1 mouse cellular context compared by ENCODE assay signal in the genomic region with DNA sequence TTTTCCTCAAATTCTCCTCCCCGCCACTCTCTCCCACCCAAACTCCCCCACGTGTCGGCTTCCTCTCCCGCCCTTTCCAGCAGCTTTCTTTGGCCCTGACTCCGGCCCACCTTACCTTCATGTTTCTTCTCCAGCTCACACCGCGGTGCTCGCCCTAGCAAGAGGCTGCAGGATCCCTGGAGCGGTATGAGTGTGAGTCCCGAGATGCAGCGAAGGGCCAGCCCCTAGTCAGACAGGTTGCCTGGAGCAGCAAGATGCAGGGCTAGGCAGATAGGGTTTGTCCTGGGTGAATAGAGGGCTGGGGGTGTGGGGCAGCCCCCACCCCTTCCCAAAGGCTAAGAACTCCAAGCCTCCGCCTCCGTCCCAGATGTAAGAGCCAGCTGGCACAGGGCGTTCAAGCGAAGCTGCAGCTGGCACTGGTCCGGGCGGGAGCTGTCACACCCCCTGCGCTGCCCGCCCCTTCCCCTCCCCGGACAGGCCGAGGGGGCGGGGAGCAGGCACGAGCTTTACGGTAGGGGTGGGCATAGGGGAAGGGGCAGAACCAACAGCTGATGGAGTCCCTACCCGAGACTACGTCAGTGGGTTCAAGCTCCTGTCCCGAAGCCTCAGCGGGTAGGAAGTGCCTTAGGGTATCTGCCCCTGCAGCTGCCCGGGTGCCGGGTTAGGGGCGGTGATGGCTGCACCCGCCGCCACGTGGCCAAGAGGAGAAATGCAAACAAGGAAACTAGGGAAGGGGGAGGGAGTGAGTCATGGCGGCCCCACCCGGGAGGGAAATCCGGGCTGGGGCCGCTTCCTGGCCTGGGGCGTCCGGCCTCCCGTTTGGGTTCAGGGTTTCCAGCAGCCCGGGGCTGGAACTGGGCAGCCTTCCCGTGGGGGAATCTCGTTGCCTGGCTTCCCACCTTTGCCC.
TF ChIP-seq lines count a peak whose summit lies in the region.

Gene Rapgef3, minus strand, starts transcription at position 693 of the 907 bp plus-strand sequence.

TF ChIP-seq in CH12.LX, 34 proteins besides CTCF, POLR2A, EP300 and RAD21 (continued from another document):
- TF ChIP-seq JUN (IDR thresholded peaks at IDR 0.05; ENCODE audit: insufficient read depth, low read depth, low read length) (no peak), PAX5 (IDR thresholded peaks at IDR 0.05; ENCODE audit: low read length) (no peak), HCFC1 (IDR thresholded peaks at IDR 0.05; ENCODE audit: low read depth, low read length) (peak; percentile 46), SIN3A (IDR thresholded peaks at IDR 0.05; ENCODE audit: low read length) (peak; percentile 85), POLR2AphosphoS2 (IDR thresholded peaks at IDR 0.05; ENCODE audit: low read depth, low read length) (no peak), UBTF (IDR thresholded peaks at IDR 0.05; ENCODE audit: low read depth, low read length) (0 out of 2 replicates have a peak, but pooled peaks have one; percentile 21), ZNF384 (IDR thresholded peaks at IDR 0.05; ENCODE audit: low read depth, low read length) (no peak), NRF1 (IDR thresholded peaks at IDR 0.05; ENCODE audit: low read depth, low read length) (peak; percentile 24; the same call in 1 of the 2 replicates), ZKSCAN1 (IDR thresholded peaks at IDR 0.05; ENCODE audit: borderline replicate concordance, low read depth, low read length) (no peak), RCOR1 (conservative IDR thresholded peaks at IDR 0.05; ENCODE audit: low read depth, low read length) (peak; percentile 65; the same call in 1 of the 2 replicates), E2F4 (IDR thresholded peaks at IDR 0.05; ENCODE audit: insufficient replicate concordance, low read depth, low read length) (no peak), MAX (IDR thresholded peaks at IDR 0.05; ENCODE audit: low read length) (peak; percentile 93), ZMIZ1 (IDR thresholded peaks at IDR 0.05; ENCODE audit: low read depth, low read length) (peak; percentile 59)
